Mouse (Mus musculus) heart, adult 11 months (tissue): Measurements from ENCODE around the gene Rasgrp4.
A peak's percentile ranks its signal among the peaks of the same experiment; 100 is the strongest.
"Not testable (repeated sequence)": the region's sequence is repeated elsewhere in the genome, so short reads cannot be mapped to it uniquely, and the experiment has no call there.

Source experiments
- DNase-seq: peaks from one replicate; pipeline ENCODE4 v3.0.0; 2022

Rasgrp4 gene

GRCm38 (mm10) chr7:29180077-29180853 is 45.6 kb downstream of the Rasgrp4 start, which contains the start of gene Psmd8:
Psmd8 (minus strand) TSS chr7:29180701.
- peak; percentile 100 for DNase-seq

GRCm38 (mm10) chr7:29180854-29181236 is 46.2 kb downstream of the Rasgrp4 start:
- peak; percentile 87 for DNase-seq

- DNase-seq, result peak; percentile 89
Measured at GRCm38 (mm10) chr7:29181323-29181722, 46.7 kb downstream of the Rasgrp4 start.

GRCm38 (mm10) chr7:29194230-29194629 is 59.6 kb downstream of the Rasgrp4 start:
- DNase-seq, result not testable (repeated sequence)

- DNase-seq, result no peak
Measured at GRCm38 (mm10) chr7:29202577-29202976, 67.9 kb downstream of the Rasgrp4 start.
